ENCODE assay signal across 12 mouse cellular contexts in genomic region chr10:67016615-67017278, GRCm38 (mm10).
DNase-seq lines count a peak whose midpoint lies in the region; ATAC-seq lines count a peak whose summit lies in the region.
"Had no signal": no experiment of that assay in that cellular context is flagged by ENCODE, and none has a peak within 500 bp of the region (broad histone marks: within the 10 kb centered on the region; RNA-seq: fewer than 3 reads in every experiment).

No protein-coding gene starts in this region.

- H3K36me3 ChIP-seq in heart, embryonic 13.5 days = peaks cover 46% of the 10 kb centered on the region
- H3K36me3 ChIP-seq in midbrain, embryonic 13.5 days = peaks cover 32% of the 10 kb centered on the region
- H3K36me3 ChIP-seq in midbrain, embryonic 16.5 days (ENCODE audit: control insufficient read depth, insufficient read depth, low read length) = no peaks in the 10 kb centered on the region
- peaks cover 47% of the 10 kb centered on the region for H3K36me3 ChIP-seq in limb, embryonic 10.5 days

- H3K9me3 ChIP-seq in heart, embryonic 13.5 days = no peaks in the 10 kb centered on the region
- no peaks in the 10 kb centered on the region for H3K9me3 ChIP-seq in midbrain, embryonic 13.5 days
- H3K9me3 ChIP-seq in midbrain, embryonic 16.5 days (replicated peaks; ENCODE audit: control insufficient read depth, low read length, poor library complexity, severe bottlenecking) = no peaks in the 10 kb centered on the region
- H3K9me3 ChIP-seq in limb, embryonic 10.5 days (replicated peaks) = no peaks in the 10 kb centered on the region
- H3K9me3 ChIP-seq: hindbrain, embryonic 15.5 days had no signal

- H3K9ac ChIP-seq in heart, embryonic 13.5 days = no peak overlapping the region
- no peak overlapping the region for H3K9ac ChIP-seq in midbrain, embryonic 13.5 days (replicated peaks)
- H3K9ac ChIP-seq in midbrain, embryonic 16.5 days (ENCODE audit: low read depth, low read length) = no peak overlapping the region
- H3K9ac ChIP-seq: hindbrain, embryonic 15.5 days had no signal

- peaks cover 20% of the 10 kb centered on the region for H3K4me1 ChIP-seq in heart, embryonic 13.5 days
- peaks cover 13% of the 10 kb centered on the region for H3K4me1 ChIP-seq in midbrain, embryonic 13.5 days (replicated peaks)
- no peaks in the 10 kb centered on the region for H3K4me1 ChIP-seq in midbrain, embryonic 16.5 days (ENCODE audit: control insufficient read depth, insufficient read depth, low read length)
- H3K4me1 ChIP-seq in limb, embryonic 10.5 days = peaks cover 18% of the 10 kb centered on the region

- peak; percentile 25 for DNase-seq in adrenal gland, postnatal 14 days
- no peak for DNase-seq in adrenal gland, adult (ENCODE audit: inconsistent age in 2 of 2, low spot score in 1 of 2)
- no peak for DNase-seq in heart, postnatal 14 days
- DNase-seq in limb, embryonic 10.5 days (ENCODE audit: low spot score) = no peak
- DNase-seq: cerebellum, adult 9-10 months; lung, postnatal 14 days; thymus, postnatal 25 days had no signal

- peak overlapping the region; percentile 60 for H3K27ac ChIP-seq in heart, embryonic 13.5 days (replicated peaks)
- peak overlapping the region; percentile 10; the same call in 1 of the 2 replicates for H3K27ac ChIP-seq in midbrain, embryonic 13.5 days
- H3K27ac ChIP-seq in midbrain, embryonic 16.5 days (ENCODE audit: low read length) = no peak overlapping the region
- H3K27ac ChIP-seq in limb, embryonic 10.5 days = peak overlapping the region; percentile 47
- H3K27ac ChIP-seq: hindbrain, embryonic 15.5 days had no signal

- ATAC-seq in heart, embryonic 13.5 days (ENCODE audit: extremely low read depth, insufficient number of reproducible peaks, low FRiP score, low TSS enrichment) = no peak
- peak; percentile 24; the same call in 1 of the 2 replicates for ATAC-seq in midbrain, embryonic 13.5 days
- no peak for ATAC-seq in midbrain, embryonic 16.5 days
- ATAC-seq in granulocyte monocyte progenitor cell, adult 5-6 weeks (replicated peaks; ENCODE audit: poor library complexity, severe bottlenecking) = no peak

- H3K4me3 ChIP-seq in heart, embryonic 13.5 days = no peak overlapping the region
- H3K4me3 ChIP-seq in midbrain, embryonic 13.5 days (replicated peaks) = no peak overlapping the region
- no peak overlapping the region for H3K4me3 ChIP-seq in midbrain, embryonic 16.5 days (ENCODE audit: low read depth, low read length)
- no peak overlapping the region for H3K4me3 ChIP-seq in limb, embryonic 10.5 days
- H3K4me3 ChIP-seq: hindbrain, embryonic 15.5 days had no signal

- WGBS in heart, embryonic 13.5 days = 61% methylated on average over 4 of the region's 4 CpGs
- WGBS in midbrain, embryonic 13.5 days = 86% methylated on average over 4 of the region's 4 CpGs
- WGBS in midbrain, embryonic 16.5 days = 79% methylated on average over 4 of the region's 4 CpGs
- 53% methylated on average over 4 of the region's 4 CpGs for WGBS in limb, embryonic 10.5 days

- no peak overlapping the region for H3K4me2 ChIP-seq in heart, embryonic 13.5 days
- H3K4me2 ChIP-seq in midbrain, embryonic 13.5 days (replicated peaks) = no peak overlapping the region
- no peak overlapping the region for H3K4me2 ChIP-seq in midbrain, embryonic 16.5 days (ENCODE audit: low read length)
- H3K4me2 ChIP-seq: hindbrain, embryonic 15.5 days had no signal

- intact Hi-C loops in heart, postnatal 14 days (cut with DNase I) = no loop called here

- H3K27me3 ChIP-seq in heart, embryonic 13.5 days (replicated peaks) = no peaks in the 10 kb centered on the region
- H3K27me3 ChIP-seq in midbrain, embryonic 13.5 days = no peaks in the 10 kb centered on the region
- no peaks in the 10 kb centered on the region for H3K27me3 ChIP-seq in midbrain, embryonic 16.5 days (ENCODE audit: control insufficient read depth, insufficient read depth, low read depth, low read length)
- no peaks in the 10 kb centered on the region for H3K27me3 ChIP-seq in limb, embryonic 10.5 days (ENCODE audit: low read depth, poor library complexity, severe bottlenecking)
- H3K27me3 ChIP-seq: hindbrain, embryonic 15.5 days had no signal
